Mouse (Mus musculus) hindbrain, embryonic 10.5 days (tissue): Measurements from ENCODE around the gene Ubl7. TPM values are rescaled to one million over a fixed set of nuclear protein-coding genes. Genes with fewer than 3 reads are reported as not detected.
"Not testable (repeated sequence)": the region's sequence is repeated elsewhere in the genome, so short reads cannot be mapped to it uniquely, and the experiment has no call there.

ENCODE experiments used
- DNase-seq: peaks from one replicate; pipeline ENCODE4 v3.0.0-alpha.2; 2017; ENCODE audit warnings: low spot score
- H3K27ac ChIP-seq: fragments of 300-500 bp; sonication (generic); 2 replicates; pipeline ENCODE4 v1.5.1; 2016; ENCODE audit warnings: mild to moderate bottlenecking, moderate library complexity
- H3K27me3 ChIP-seq: fragments of 300-500 bp; sonication (generic); 2 replicates; pipeline ENCODE4 v1.6.1; 2016; ENCODE audit warnings: mild to moderate bottlenecking; ENCODE audit not compliant: poor library complexity, insufficient read depth, severe bottlenecking
- H3K36me3 ChIP-seq: fragments of 300-500 bp; sonication (generic); 2 replicates; pipeline ENCODE4 v1.6.1; 2016; ENCODE audit warnings: mild to moderate bottlenecking, moderate library complexity
- H3K4me1 ChIP-seq: fragments of 300-500 bp; sonication (generic); replicated peaks from 2 replicates; pipeline ENCODE4 v1.6.1; 2016; ENCODE audit warnings: mild to moderate bottlenecking
- H3K4me3 ChIP-seq: fragments of 300-500 bp; sonication (generic); 2 replicates; pipeline ENCODE4 v1.5.1; 2016; ENCODE audit warnings: mild to moderate bottlenecking, moderate library complexity
- H3K9me3 ChIP-seq: fragments of 300-500 bp; sonication (generic); 2 replicates; pipeline ENCODE4 v1.6.1; 2016; ENCODE audit warnings: mild to moderate bottlenecking, moderate library complexity
- WGBS: fragments of 180-500 bp; shearing (Covaris S2); methylation state at CpG from one replicate; pipeline ENCODE4 v1.1.7; 2016; 5-methylcytosine and 5-hydroxymethylcytosine counted together
- polyA plus RNA-seq: library from polyadenylated mRNA; unstranded; fragments of >200 nt; fragmentation: Nextera tagmentation; extraction: Ambion mirVana; gene quantifications from 2 replicates; pipeline ENCODE4 v1.2.1, GENCODE M21; 2016

Ubl7 gene
- 118 and 143 TPM in 2 replicates for polyA plus RNA-seq

- Histone ChIP-seq H3K4me1 (peaks cover 18% of the 10 kb centered on the region), H3K27ac (peak within 1 kb of the TSS; percentile 94), H3K27me3 (no peaks in the 10 kb centered on the region), H3K36me3 (0 out of 2 replicates have a peak, but pooled peaks cover 10% of the 10 kb centered on the region), H3K9me3 (no peaks in the 10 kb centered on the region), H3K4me3 (peak within 1 kb of the TSS; percentile 82)
- under 1% methylated on average over 47 of the region's 47 CpGs for WGBS
- peak; percentile 92 for DNase-seq
Observed at GRCm38 (mm10) chr9:57910254-57911160, at the start of gene Ubl7. TSS of gene Ubl7 (plus strand) at chr9:57910979.

GRCm38 (mm10) chr9:57861951-57862471, 48.8 kb upstream of the Ubl7 start:
- no peaks in the 10 kb centered on the region for H3K9me3 ChIP-seq
- 45% methylated on average over 9 of the region's 9 CpGs for WGBS
- peak; percentile 44 for DNase-seq
- H3K36me3 ChIP-seq: no peaks in the 10 kb centered on the region
- H3K27me3 ChIP-seq: no peaks in the 10 kb centered on the region
- H3K4me1 ChIP-seq: no peaks in the 10 kb centered on the region; the same call in 1 of the 2 replicates
- no peak overlapping the region for H3K4me3 ChIP-seq
- H3K27ac ChIP-seq: no peak overlapping the region

DNA sequence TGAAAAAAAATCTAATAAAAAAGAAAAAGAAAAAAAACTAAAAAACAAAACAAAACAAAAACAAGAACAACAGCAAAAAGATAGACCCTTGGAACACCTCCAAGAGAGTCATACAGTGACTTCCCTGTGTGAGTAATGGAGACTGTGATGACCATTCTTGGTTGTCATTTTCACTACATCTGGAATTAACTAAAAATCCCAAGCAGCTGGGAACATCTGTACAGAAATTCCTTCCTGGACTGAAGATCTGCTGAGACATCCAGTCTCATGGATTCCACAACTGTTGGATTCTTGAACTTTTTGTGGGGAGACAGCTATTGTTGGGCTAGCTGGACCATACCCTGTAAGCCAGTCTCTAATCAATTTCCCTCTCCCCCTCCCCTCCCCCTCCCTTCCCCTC, 46.4 kb upstream of the Ubl7 start:
- no peak for DNase-seq
- no peak overlapping the region for H3K27ac ChIP-seq
- no peaks in the 10 kb centered on the region for H3K27me3 ChIP-seq
- H3K9me3 ChIP-seq: no peaks in the 10 kb centered on the region
- no peak overlapping the region for H3K4me3 ChIP-seq
- H3K4me1 ChIP-seq: no peaks in the 10 kb centered on the region; the same call in 1 of the 2 replicates
- no peaks in the 10 kb centered on the region for H3K36me3 ChIP-seq

DNA sequence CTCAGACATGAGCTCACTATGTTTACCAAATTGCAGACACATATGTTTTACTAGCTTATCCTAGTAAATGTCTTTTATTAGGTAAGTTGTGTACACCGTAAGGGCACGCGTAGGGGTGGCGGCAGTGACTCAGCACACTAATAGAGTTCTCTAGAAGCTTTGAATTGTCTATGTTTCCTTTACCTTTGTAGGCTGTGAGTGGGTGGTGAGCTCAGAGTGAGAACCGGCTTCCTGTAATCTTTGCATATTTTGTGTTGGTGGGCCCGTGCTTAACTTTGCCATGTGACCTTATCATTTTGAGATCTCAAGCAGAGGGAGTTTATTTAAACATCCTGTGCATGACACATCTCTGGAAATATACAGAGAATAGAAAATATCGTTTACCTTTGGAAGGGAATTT, 44.2 kb upstream of the Ubl7 start:
- no peak overlapping the region for H3K27ac ChIP-seq
- no peaks in the 10 kb centered on the region for H3K36me3 ChIP-seq
- no peaks in the 10 kb centered on the region; the same call in 1 of the 2 replicates for H3K4me1 ChIP-seq
- H3K9me3 ChIP-seq: no peaks in the 10 kb centered on the region
- DNase-seq: no peak
- H3K4me3 ChIP-seq: no peak overlapping the region
- H3K27me3 ChIP-seq: no peaks in the 10 kb centered on the region
- WGBS: 93% methylated on average over 7 of the region's 7 CpGs

DNA sequence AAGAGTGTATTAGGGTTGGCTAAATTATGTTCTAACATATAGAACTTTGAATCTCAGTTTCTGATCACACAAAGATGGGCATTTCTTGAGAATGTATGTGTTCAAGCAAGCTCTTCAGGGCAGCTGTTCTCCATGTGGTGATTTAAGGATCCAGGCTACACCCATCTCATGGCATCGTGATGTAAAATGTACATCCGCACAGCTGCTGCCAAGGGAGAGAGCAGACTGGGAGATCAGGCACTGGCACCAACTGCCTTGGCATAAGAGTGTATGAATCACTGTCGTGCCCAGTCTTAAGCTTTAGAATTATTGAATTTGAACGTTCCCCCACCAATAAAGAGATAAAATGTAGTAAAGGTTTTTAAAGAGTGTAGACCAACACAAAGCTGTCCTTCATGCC, 43.5 kb upstream of the Ubl7 start:
- no peaks in the 10 kb centered on the region for H3K9me3 ChIP-seq
- no peaks in the 10 kb centered on the region for H3K36me3 ChIP-seq
- no peak for DNase-seq
- no peak overlapping the region for H3K4me3 ChIP-seq
- H3K27me3 ChIP-seq: no peaks in the 10 kb centered on the region
- no peaks in the 10 kb centered on the region; the same call in 1 of the 2 replicates for H3K4me1 ChIP-seq
- no peak overlapping the region for H3K27ac ChIP-seq
- 87% methylated on average over 4 of the region's 4 CpGs for WGBS

- H3K27me3 ChIP-seq: no peaks in the 10 kb centered on the region
- 84% methylated on average over 5 of the region's 5 CpGs for WGBS
Observed at GRCm38 (mm10) chr9:57867880-57868279, 42.9 kb upstream of the Ubl7 start.

DNA sequence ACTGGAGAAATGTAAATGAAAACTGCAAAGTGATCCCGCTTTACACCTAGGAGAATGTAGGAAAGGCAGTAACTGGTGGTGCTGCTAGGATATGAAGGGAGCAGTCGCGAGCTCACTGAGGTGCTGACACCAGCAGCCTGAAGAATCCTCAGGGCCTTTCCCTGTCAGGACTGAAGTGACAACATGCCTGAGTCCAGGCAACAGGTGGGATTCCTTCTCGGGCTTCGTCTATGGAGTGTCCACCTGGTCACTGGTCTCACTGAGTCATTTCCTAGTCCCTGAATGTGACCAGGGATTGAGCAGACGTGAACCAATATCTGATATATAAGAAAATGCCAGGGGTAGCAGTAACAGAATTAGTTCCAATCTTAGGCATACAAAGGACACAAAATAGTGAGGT, 42.0 kb upstream of the Ubl7 start:
- Histone ChIP-seq H3K36me3 (no peaks in the 10 kb centered on the region), H3K4me1 (no peaks in the 10 kb centered on the region), H3K4me3 (no peak overlapping the region), H3K27me3 (no peaks in the 10 kb centered on the region), H3K27ac (no peak overlapping the region), H3K9me3 (no peaks in the 10 kb centered on the region)
- no peak for DNase-seq
- 82% methylated on average over 6 of the region's 6 CpGs for WGBS

More at GRCm38 (mm10) chr9:57867880-57868279, 42.9 kb upstream of the Ubl7 start:
- DNase-seq: no peak
- Histone ChIP-seq H3K27ac (no peak overlapping the region), H3K4me3 (no peak overlapping the region), H3K4me1 (no peaks in the 10 kb centered on the region), H3K36me3 (no peaks in the 10 kb centered on the region), H3K9me3 (no peaks in the 10 kb centered on the region)

GRCm38 (mm10) chr9:57870273-57870816, 40.4 kb upstream of the Ubl7 start:
- Histone ChIP-seq H3K4me3 (no peak overlapping the region), H3K27ac (no peak overlapping the region), H3K4me1 (no peaks in the 10 kb centered on the region), H3K27me3 (no peaks in the 10 kb centered on the region), H3K36me3 (no peaks in the 10 kb centered on the region), H3K9me3 (no peaks in the 10 kb centered on the region)
- WGBS: 38% methylated on average over 2 of the region's 2 CpGs
- DNase-seq: no peak

DNA sequence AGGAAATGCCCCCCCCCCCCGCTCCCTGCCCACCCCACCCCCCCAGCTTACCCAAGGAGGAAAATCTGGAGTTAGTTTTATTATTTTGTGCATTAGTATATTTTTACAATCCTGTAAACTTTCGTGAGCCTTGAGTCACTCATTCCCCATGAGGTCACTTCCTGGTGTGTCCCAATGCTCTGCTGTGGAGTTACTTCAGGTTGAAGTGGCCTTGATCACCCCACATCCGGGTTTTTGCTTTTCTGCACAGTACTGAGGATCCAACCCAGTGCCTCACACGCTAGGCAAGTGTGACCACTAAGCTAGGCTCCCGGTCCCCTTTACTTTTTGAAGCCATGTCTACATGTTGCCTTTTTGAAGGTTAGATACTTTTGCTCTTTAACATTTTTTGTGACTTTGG, 36.6 kb upstream of the Ubl7 start:
- 79% methylated on average over 5 of the region's 5 CpGs for WGBS

GRCm38 (mm10) chr9:57874994-57875393, 35.8 kb upstream of the Ubl7 start:
- no peaks in the 10 kb centered on the region for H3K36me3 ChIP-seq
- H3K27ac ChIP-seq: no peak overlapping the region
- 87% methylated on average over 3 of the region's 3 CpGs for WGBS

More for the DNA sequence above, 36.6 kb upstream of the Ubl7 start:
- H3K9me3 ChIP-seq: no peaks in the 10 kb centered on the region
- H3K27me3 ChIP-seq: no peaks in the 10 kb centered on the region
- no peaks in the 10 kb centered on the region for H3K4me1 ChIP-seq
- H3K4me3 ChIP-seq: no peak overlapping the region
- H3K27ac ChIP-seq: no peak overlapping the region
- H3K36me3 ChIP-seq: no peaks in the 10 kb centered on the region
- DNase-seq: no peak

DNA sequence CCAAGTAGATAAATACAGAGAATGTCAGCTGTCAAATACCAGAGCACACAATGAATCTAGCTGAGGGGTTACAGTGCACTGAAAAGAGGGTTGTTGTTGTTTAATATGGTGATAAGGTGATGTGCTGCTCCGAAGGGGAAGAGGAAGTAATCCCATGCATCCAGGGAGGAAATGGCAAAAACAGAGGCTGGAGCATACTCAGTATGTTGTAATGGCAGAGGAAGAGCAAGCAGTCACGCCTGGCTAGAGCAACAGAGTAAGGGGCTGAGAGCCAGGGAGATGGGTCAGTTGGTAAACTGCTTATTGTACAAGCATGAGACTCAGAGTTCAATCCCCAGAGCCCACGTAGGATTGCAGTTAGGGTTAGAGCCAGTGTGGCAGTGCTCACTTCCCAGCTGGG, 31.6 kb upstream of the Ubl7 start:
- Histone ChIP-seq H3K27me3 (no peaks in the 10 kb centered on the region), H3K4me1 (0 out of 2 replicates have a peak, but pooled peaks cover 2% of the 10 kb centered on the region), H3K27ac (no peak overlapping the region), H3K4me3 (no peak overlapping the region), H3K36me3 (no peaks in the 10 kb centered on the region), H3K9me3 (no peaks in the 10 kb centered on the region)
- no peak for DNase-seq
- 61% methylated on average over 3 of the region's 3 CpGs for WGBS

More at GRCm38 (mm10) chr9:57874994-57875393, 35.8 kb upstream of the Ubl7 start:
- H3K4me1 ChIP-seq: no peaks in the 10 kb centered on the region
- no peak overlapping the region for H3K4me3 ChIP-seq
- H3K27me3 ChIP-seq: no peaks in the 10 kb centered on the region
- DNase-seq: no peak
- no peaks in the 10 kb centered on the region for H3K9me3 ChIP-seq

DNA sequence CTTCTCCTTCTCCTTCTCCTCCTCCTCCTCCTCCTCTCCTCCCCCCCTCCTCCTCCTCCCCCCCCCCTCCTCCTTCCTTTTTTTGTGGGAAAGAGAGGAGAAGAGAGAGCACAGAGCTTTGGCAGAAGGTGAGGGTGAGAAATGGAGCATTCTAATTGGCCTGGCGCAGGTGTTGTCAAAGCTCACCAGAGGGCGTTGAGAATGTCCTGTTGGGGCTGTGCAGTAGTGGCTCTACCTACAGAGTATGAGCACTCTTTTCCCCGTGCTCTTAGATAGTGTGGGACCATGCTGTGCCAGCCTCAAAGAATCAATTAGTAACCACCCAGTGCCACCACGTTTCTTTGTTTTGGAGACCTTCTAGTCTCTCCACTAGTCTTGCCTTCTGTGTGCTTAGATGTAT, 30.5 kb upstream of the Ubl7 start:
- H3K4me3 ChIP-seq: no peak overlapping the region
- H3K27me3 ChIP-seq: no peaks in the 10 kb centered on the region
- H3K9me3 ChIP-seq: no peaks in the 10 kb centered on the region
- WGBS: 20% methylated on average over 4 of the region's 4 CpGs
- no peak overlapping the region for H3K27ac ChIP-seq
- 0 out of 2 replicates have a peak, but pooled peaks cover 2% of the 10 kb centered on the region for H3K4me1 ChIP-seq
- no peak for DNase-seq
- no peaks in the 10 kb centered on the region for H3K36me3 ChIP-seq

GRCm38 (mm10) chr9:57881781-57882180, 29.0 kb upstream of the Ubl7 start:
- not testable (repeated sequence) for H3K9me3 ChIP-seq, H3K4me1 ChIP-seq, H3K27ac ChIP-seq, DNase-seq, H3K27me3 ChIP-seq, H3K4me3 ChIP-seq, H3K36me3 ChIP-seq
- WGBS: 92% methylated on average over 2 of the region's 2 CpGs
